Mouse (Mus musculus): ENCODE data around the gene Scgb1b10.
"Not testable (repeated sequence)": the region's sequence is repeated elsewhere in the genome, so short reads cannot be mapped to it uniquely, and the experiment has no call there.

The Scgb1b10 gene

GRCm38 (mm10) chr7:32100553-32100952 lies at the start of gene Scgb1b10:
TSS of gene Scgb1b10 (plus strand) at chr7:32100853.
- not testable (repeated sequence) for DNase-seq
